Mouse (Mus musculus) liver, embryonic 14.5 days (tissue): ENCODE measurements around the gene Appbp2. TPM values are rescaled to one million over a fixed set of nuclear protein-coding genes. Genes with fewer than 3 reads are reported as not detected.

Experiments
- ATAC-seq: fragments of 200-750 bp; cut with Nextera tagmentation; 2 replicates; pipeline ENCODE4 v1.8.0; 2017; ENCODE audit warnings: moderate number of reproducible peaks, mild to moderate bottlenecking, moderate library complexity; ENCODE audit not compliant: insufficient read depth
- DNase-seq, 3 experiments: peaks; one replicate each; pipeline ENCODE4 v3.0.0-alpha.2; 2012 to 2013; ENCODE audit warnings: low read depth in 3 of 3, low spot score in 3 of 3
- H3K27ac ChIP-seq: fragments of 300-500 bp; sonication (generic); 2 replicates; pipeline ENCODE4 v1.5.1; 2014; ENCODE audit warnings: moderate library complexity, mild to moderate bottlenecking, control low read depth, inconsistent platforms
- H3K27me3 ChIP-seq: fragments of 300-500 bp; sonication (generic); 2 replicates; pipeline ENCODE4 v1.6.1; 2014; ENCODE audit warnings: mild to moderate bottlenecking, low read length, moderate library complexity; ENCODE audit not compliant: control insufficient read depth, insufficient read depth
- H3K36me3 ChIP-seq: fragments of 300-500 bp; sonication (generic); replicated peaks from 2 replicates; pipeline ENCODE4 v1.6.1; 2014; ENCODE audit warnings: low read depth; ENCODE audit not compliant: control insufficient read depth, insufficient read depth
- H3K4me1 ChIP-seq, 2 experiments: fragments of 200-500 bp in 1 of 2; fragments of 300-500 bp in 1 of 2; sonication (generic) in 1 of 2; replicated peaks; 2 replicates each; pipeline ENCODE4 v1.6.1; 2012 to 2014; ENCODE audit warnings: antibody characterized with exemption in 1 of 2, inconsistent platforms in 1 of 2, low read length in 1 of 2; ENCODE audit not compliant: control insufficient read depth in 2 of 2, insufficient read depth in 2 of 2
- H3K4me2 ChIP-seq: fragments of 300-500 bp; sonication (generic); 2 replicates; pipeline ENCODE4 v1.6.1; 2014; ENCODE audit warnings: low read depth, mild to moderate bottlenecking, control low read depth, moderate library complexity
- H3K4me3 ChIP-seq, 2 experiments: fragments of 200-500 bp in 1 of 2; fragments of 300-500 bp in 1 of 2; sonication (generic) in 1 of 2; 2 replicates each; pipeline ENCODE4 v1.5.1; 2012 to 2014; ENCODE audit warnings: low read depth in 2 of 2, low read length in 2 of 2, mild to moderate bottlenecking in 2 of 2, control low read depth in 1 of 2, inconsistent platforms in 1 of 2, moderate library complexity in 1 of 2; ENCODE audit not compliant: insufficient read depth in 1 of 2
- H3K9ac ChIP-seq: fragments of 300-500 bp; sonication (generic); replicated peaks from 2 replicates; pipeline ENCODE4 v1.6.1; 2014; ENCODE audit warnings: mild to moderate bottlenecking, control low read depth, moderate library complexity
- H3K9me3 ChIP-seq: fragments of 300-500 bp; sonication (generic); 2 replicates; pipeline ENCODE4 v1.6.1; 2016; ENCODE audit warnings: low read length, mixed read lengths; ENCODE audit not compliant: control insufficient read depth
- CTCF ChIP-seq: IDR thresholded peaks from 2 replicates; pipeline ENCODE4 v1.5.1; 2016; ENCODE audit warnings: antibody characterized with exemption, low read depth, control low read depth
- EP300 ChIP-seq: IDR thresholded peaks from 2 replicates; pipeline ENCODE4 v1.6.1; 2016; ENCODE audit warnings: antibody characterized with exemption, low read depth
- WGBS: fragments of 180-500 bp; shearing (Covaris S2); extraction: QIAGEN DNeasy Blood & Tissue Kit; methylation state at CpG from one replicate; pipeline ENCODE4 v1.1.7; 2014; ENCODE audit not compliant: insufficient replicate concordance; 5-methylcytosine and 5-hydroxymethylcytosine counted together
- polyA plus RNA-seq, 2 experiments: library from polyadenylated mRNA; depleted of rRNA in 1 of 2; stranded (reverse) in 1 of 2; unstranded in 1 of 2; fragments of >200 nt; fragmentation: Nextera tagmentation in 1 of 2; extraction: Ambion mirVana in 1 of 2; gene quantifications; 2 replicates each; pipeline versions ENCODE4 v1.2.1 to v1.2.3; 2012 to 2014

The Appbp2 gene
- polyA plus RNA-seq, 2 experiments = 7.3 to 12.2 TPM

GRCm38 (mm10) chr11:85196046-85196445 is 38.9 kb downstream of the Appbp2 start:
- DNase-seq (no peak), ATAC-seq (no peak)
- Histone ChIP-seq H3K4me2 (no peak overlapping the region), H3K36me3 (peaks cover 49% of the 10 kb centered on the region), H3K9me3 (no peaks in the 10 kb centered on the region), H3K4me1 (no peaks in the 10 kb centered on the region), H3K9ac (no peak overlapping the region), H3K27me3 (no peaks in the 10 kb centered on the region), H3K4me3 (no peak overlapping the region), H3K27ac (no peak overlapping the region)
- TF ChIP-seq CTCF = no peak
- TF ChIP-seq EP300 = no peak
- 86% methylated on average over 9 of the region's 9 CpGs for WGBS

GRCm38 (mm10) chr11:85194206-85194605 is 40.7 kb downstream of the Appbp2 start:
- Histone ChIP-seq H3K4me3 (no peak overlapping the region), H3K27ac (no peak overlapping the region), H3K36me3 (peaks cover 47% of the 10 kb centered on the region), H3K9ac (no peak overlapping the region), H3K4me2 (no peak overlapping the region), H3K4me1 (no peaks in the 10 kb centered on the region), H3K27me3 (no peaks in the 10 kb centered on the region), H3K9me3 (no peaks in the 10 kb centered on the region)
- ATAC-seq = no peak
- TF ChIP-seq EP300 = no peak
- no peak for TF ChIP-seq CTCF
- DNase-seq = no peak
- WGBS = 84% methylated on average over 11 of the region's 11 CpGs

- WGBS = 85% methylated on average over 12 of the region's 12 CpGs
- Histone ChIP-seq H3K4me1 (no peaks in the 10 kb centered on the region), H3K4me2 (no peak overlapping the region), H3K27ac (no peak overlapping the region), H3K9me3 (no peaks in the 10 kb centered on the region), H3K9ac (no peak overlapping the region), H3K27me3 (no peaks in the 10 kb centered on the region), H3K36me3 (peaks cover 35% of the 10 kb centered on the region), H3K4me3 (no peak overlapping the region)
- ATAC-seq = no peak
- no peak for DNase-seq
- TF ChIP-seq EP300 = no peak
- no peak for TF ChIP-seq CTCF
These were observed 44.2 kb downstream of the Appbp2 start for GRCm38 (mm10) chr11:85190741-85191140.

GRCm38 (mm10) chr11:85189110-85189509 is 45.8 kb downstream of the Appbp2 start:
- DNase-seq = no peak
- WGBS = 33% methylated on average over 4 of the region's 4 CpGs
- Histone ChIP-seq H3K4me1 (no peaks in the 10 kb centered on the region), H3K9me3 (no peaks in the 10 kb centered on the region), H3K9ac (no peak overlapping the region), H3K27me3 (no peaks in the 10 kb centered on the region), H3K4me3 (no peak overlapping the region), H3K36me3 (peaks cover 20% of the 10 kb centered on the region), H3K27ac (no peak overlapping the region), H3K4me2 (no peak overlapping the region)
- ATAC-seq = peak; percentile 72
- TF ChIP-seq EP300 (0 out of 2 replicates have a peak, but pooled peaks have one; percentile 18), CTCF (no peak)

- peaks cover 0 to 5% of the 10 kb centered on the region in 2 experiments; a peak in 2 of 4 replicates for H3K4me1 ChIP-seq
- H3K4me2 ChIP-seq = no peak overlapping the region
- H3K4me3 ChIP-seq = no peak overlapping the region
- no peak overlapping the region for H3K27ac ChIP-seq
- no peak for DNase-seq
- H3K27me3 ChIP-seq = no peaks in the 10 kb centered on the region
- WGBS = 80% methylated on average over 6 of the region's 6 CpGs
- TF ChIP-seq CTCF (no peak), EP300 (no peak)
- no peak overlapping the region for H3K9ac ChIP-seq
- ATAC-seq = no peak
- H3K9me3 ChIP-seq = no peaks in the 10 kb centered on the region
- H3K36me3 ChIP-seq = peaks cover 3% of the 10 kb centered on the region; the same call in 1 of the 2 replicates
These were observed 50.1 kb downstream of the Appbp2 start for GRCm38 (mm10) chr11:85184839-85185238.
